Mouse (Mus musculus): ENCODE data around the gene BC030867.
A peak's percentile ranks its signal among the peaks of the same experiment; 100 is the strongest.

BC030867 gene

DNA sequence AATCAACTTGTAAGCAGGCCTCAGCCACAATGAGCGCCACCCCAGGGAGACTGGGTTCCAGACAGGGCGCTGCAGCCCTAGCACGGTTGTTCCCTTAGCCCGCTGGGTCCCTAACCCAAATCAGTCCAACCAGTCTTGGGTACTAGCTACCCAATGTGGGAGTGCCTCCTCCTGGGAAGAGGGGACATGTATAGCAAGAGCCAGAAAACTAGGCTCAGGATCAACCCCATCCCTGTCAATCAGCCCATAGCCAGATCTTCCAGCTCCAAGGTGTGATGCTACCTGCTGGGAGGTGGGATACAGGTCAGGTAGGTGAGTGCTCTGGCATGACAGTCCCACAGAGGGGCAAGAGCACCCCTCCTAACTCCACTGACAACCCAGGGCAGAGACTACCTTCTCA is 41.5 kb downstream of the BC030867 start:
- no peak for DNase-seq (ENCODE audit: low spot score in 2 of 2)

DNA sequence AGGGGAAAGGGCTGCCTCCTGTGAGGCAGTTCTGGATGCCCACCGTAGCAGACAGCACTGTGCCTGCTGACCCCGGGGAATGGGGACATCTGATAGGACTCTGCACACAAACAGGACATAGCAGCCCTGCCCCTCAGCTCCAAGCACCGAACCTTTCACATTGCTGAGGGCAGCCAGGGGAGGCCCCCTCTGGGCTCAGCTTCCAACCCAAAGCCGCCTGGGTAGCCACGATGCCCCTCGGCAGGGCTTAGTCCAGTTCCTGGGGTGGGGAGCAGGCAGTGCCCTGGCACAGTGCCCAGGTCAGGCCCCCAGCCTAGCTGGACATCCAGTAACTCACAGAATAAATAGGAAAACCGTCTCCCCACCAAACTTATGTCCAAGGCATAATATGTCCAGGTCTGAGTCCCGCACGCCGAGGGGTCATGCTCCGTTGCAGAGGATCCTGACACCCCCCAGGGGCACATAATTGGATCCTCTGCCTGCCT is 42.4 kb downstream of the BC030867 start:
- DNase-seq (ENCODE audit: low spot score in 2 of 2): no peak

DNA sequence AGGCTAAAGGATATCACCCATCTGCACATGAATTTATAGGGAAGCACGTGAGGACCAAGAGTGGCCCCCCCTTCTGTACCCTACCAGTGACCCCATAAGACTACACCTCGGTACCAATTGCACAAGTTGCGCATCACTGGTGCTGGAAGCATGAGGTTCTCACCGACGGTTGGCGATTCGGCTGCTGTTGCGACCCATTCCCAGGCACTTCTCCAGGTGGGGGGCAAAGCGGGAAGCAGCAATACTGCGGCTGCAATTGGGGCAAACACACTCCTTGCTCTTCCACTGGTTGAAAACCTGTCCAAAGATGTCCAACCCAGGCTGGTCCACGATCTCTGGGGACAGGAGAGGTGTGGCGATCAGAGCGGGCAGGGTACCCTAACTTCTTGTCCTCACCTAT is 45.3 kb downstream of the BC030867 start:
- no peak for DNase-seq (ENCODE audit: low spot score in 2 of 2)

GRCm38 (mm10) chr11:102294416-102294815 is 45.7 kb downstream of the BC030867 start:
- no peak for DNase-seq (ENCODE audit: low spot score in 2 of 2)

DNA sequence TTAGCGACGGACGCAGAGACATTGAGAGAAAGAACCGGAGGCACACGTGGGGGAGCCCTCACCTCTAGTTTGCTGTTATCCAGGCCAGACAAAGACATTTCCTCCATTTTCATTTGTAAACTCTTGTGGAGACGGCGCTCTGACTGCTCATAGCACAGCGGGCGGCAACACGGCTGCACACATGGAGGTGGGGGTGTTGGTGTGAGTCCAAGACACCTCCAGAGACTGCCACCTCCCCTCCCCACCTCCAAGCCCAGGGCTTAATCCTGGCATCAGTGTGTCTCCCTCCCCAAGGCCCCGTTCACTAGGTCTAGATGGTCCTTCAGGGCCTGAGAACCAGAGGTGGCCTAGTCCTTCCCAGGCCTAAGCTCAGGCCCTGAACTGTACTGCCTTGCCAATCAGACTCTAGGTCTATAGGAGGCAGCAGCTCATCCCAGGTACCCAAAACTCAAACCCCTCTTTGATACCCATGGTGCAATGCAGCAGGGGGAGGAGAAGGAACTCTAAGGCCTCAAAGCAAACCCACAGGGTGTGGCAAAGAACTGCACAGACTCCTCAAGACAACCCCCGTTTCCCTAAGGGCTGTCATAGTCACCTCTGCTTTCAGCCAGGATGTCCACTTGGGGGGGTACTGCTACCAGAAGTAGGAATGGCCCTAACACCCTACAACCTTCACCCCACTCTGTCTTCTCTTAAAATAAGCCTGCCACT is 46.4 kb downstream of the BC030867 start:
- no peak for DNase-seq (ENCODE audit: low spot score in 2 of 2)

- DNase-seq (ENCODE audit: low spot score in 2 of 2): no peak
These were observed 47.2 kb downstream of the BC030867 start for GRCm38 (mm10) chr11:102295598-102296471.

DNA sequence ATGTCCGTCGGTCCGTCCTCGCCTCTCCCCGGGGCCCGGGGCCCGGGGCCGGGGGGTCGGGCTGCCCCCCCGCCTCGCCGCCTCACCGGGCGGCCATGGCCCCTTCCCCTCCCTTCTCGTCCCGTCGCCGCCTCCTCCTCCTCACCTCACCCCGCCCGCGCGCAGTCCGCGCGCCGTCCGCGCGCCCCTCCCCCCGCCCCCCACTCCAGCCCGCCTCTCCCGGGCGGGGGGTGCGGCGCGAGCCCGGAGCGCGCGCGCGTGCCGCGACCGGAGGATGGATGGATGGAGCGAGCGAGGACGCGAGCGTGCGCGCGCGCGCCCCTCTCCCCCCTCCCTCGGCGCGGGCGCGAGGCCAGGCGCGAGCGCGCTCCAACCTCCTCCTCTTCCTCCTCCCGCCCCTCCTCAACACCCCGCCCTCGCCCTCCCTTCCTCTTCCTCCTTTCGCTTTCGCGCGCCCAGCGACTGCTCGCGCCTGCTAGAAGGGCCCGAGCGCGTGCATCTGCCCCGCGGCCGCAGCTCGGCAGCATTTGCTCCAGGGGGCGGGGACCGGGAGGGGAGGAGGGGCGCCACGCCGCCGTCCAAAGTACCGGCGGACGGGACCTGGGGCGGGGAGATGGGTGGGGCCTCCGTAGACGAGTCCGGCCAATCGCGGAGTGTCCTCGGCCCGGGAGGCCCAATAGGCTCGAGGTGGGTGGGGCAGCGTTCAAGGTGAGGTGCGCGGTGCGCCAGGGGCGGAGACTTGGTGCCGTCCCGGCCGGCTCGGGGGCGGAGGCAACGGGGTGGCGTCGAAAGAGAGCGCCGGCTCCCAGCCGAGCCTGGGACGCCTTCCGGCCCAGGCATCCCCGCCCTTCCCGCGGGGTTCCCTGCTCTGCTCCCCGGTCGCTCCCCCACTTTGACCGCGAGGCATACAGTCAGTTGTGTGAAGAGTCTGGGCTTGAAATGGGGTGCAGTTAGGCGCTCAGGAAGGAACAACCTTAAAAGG is 48.1 kb downstream of the BC030867 start, which contains the start of gene Atxn7l3:
Gene Atxn7l3 (minus strand): TSS at position 141 of the 982 bp plus-strand sequence.
- DNase-seq (ENCODE audit: low spot score in 2 of 2): peak; percentile 96 to 97

DNA sequence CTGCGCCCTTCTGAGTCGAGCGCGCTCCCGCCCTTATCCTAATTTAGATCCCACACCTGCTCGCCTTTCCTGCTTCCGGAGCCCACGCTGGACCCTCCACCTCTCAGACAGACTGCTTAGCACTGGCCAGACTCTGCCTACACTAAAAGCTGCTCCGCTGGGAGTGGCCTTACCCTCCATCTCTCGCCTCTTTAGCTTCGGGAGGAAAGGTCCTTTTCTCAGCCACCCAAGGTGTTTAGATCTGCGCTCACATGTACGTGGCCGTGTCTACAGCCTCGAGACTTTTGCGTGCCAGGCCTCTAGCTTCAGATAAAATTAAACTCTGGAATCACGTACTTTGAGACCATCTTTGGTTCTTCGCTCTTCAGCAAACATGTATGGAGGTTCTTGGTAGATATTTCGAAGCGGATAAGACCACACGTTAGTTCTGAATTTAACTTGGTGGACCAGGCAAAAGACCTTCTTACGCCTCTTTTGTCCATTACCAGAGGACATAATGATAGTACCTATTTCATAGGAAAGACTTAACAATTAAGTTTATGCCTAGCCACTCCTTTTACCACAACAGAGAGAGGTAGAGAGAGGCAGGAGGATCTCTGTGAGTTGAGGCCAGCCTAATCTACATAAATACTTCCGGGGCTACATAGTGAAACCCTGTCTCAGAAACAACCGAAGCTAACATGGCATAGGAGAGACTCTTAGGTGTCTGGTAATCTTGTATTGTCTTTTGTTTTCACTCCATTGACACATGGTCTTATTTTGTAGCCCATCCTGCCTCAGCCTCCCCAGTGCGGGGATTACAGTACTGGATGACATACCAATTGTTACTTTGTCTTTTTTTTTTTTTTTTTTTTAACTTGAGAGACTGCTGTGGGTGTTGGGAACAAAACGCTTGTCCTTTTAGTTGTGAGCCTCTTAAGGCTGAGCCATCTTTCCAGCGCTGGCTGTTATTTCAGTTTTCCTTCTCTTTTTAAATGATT is 49.2 kb downstream of the BC030867 start:
- DNase-seq (ENCODE audit: low spot score in 2 of 2): no peak

- no peak for DNase-seq (ENCODE audit: low spot score in 2 of 2)
These were observed 51.2 kb downstream of the BC030867 start for GRCm38 (mm10) chr11:102299839-102300238.

DNA sequence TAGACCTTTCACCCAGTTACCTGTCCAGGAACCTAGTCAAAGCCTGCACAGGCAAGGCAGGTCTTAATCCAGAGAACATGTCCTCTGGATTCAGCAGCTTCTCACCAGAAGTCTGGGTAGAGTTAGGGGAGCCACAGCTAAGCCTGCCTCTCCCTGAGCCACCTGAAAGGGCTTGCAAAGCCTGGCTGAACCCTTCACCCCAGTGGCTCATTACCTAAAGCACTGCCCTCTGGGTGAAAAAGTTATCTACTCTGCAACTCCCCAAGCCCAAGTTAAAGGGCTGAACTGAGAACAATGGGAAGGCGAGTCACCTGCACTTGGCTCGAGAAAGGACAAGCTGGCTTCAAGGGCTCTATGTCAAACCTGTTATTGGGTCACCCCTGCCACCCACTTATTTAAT is 55.5 kb downstream of the BC030867 start:
- no peak for DNase-seq (ENCODE audit: low spot score in 2 of 2)

DNA sequence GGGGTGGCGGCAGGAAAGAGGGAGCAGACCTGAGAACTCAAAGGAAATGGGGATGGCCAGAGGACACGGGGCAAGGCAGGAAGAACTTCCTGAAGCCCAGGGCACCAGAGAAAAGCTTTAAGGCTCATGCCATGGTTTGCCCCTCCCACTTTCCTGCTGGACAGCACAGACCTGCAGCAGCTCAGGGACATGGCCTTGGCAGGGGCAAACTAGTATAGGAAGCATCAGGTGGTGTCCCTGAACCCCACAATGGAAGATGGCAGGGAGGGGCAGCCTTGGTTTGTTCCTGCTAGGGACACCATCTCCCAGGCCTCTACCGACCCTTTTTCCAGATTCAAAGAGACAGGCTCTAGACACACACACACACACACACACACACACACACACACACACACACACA is 56.7 kb downstream of the BC030867 start:
- DNase-seq (ENCODE audit: low spot score in 2 of 2): no peak

DNA sequence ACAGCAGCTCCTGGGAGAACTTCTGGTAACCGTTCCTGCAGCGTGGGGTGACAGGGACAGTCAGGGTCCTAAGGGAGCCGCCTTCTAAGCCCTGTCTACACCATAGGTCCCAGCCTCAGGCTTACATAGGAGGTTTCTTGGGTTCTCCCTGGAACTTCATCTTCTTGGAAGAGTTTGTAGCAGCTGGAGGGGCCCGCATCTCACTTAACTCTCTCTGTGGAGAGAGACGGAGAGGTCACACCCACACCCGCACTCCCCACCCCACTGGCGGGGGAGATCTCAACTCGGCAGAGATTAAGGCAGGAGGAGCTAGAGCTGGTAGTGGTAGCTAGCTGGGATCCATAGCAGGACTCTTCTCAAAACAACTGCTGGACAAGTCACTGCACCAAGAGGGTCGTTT is 59.4 kb downstream of the BC030867 start:
- no peak for DNase-seq (ENCODE audit: low spot score in 2 of 2)

GRCm38 (mm10) chr11:102308979-102309378 is 60.3 kb downstream of the BC030867 start:
- peak; percentile 93 to 97 for DNase-seq (ENCODE audit: low spot score in 2 of 2)

- no peak for DNase-seq (ENCODE audit: low spot score in 2 of 2)
These were observed 61.3 kb downstream of the BC030867 start for GRCm38 (mm10) chr11:102309821-102310617.

DNA sequence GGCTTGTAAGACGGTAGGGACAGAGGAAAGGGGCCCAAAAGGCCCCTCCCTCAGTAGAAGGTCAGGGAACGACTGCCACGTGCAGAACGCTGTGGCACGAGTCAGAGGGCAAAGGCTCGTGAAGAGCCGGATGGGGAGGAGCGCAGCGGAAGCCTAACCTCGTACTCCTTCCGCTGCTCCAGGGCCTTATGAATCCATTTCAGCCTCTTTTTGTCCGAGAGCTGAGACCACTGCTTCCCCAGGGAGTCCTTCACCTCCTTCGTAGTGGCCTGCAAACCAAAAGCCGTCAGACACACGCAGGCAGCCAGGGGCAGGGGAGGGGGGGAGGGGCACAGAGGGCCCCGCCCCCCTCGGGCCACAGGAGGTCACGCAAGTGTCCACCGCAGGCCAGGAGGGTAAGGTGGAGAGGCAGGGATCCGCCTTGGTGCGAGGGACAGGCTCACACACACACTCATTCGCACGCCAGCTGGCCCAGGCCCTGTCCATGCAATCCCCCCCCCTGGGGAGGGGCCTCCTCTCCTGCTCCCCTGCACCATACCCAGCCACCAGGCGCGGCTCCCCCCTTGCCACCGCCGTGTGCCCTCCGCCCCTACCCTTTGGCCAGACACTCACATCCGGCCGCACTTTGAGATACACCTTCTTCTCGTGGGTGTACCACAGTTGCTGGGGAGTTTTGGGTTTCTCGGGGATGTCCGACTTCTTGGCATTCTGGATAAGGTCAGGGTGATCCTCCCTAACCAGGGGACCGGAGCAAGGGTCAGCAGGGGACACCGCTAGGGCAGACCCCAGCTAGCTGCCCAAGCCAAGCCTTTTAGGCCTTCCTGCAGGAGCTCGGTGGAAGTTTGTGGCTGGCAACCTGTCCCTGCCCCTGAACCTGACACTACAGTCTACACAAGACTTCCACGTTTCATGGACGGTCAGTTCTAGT is 62.4 kb downstream of the BC030867 start:
- no peak for DNase-seq (ENCODE audit: low spot score in 2 of 2)

DNA sequence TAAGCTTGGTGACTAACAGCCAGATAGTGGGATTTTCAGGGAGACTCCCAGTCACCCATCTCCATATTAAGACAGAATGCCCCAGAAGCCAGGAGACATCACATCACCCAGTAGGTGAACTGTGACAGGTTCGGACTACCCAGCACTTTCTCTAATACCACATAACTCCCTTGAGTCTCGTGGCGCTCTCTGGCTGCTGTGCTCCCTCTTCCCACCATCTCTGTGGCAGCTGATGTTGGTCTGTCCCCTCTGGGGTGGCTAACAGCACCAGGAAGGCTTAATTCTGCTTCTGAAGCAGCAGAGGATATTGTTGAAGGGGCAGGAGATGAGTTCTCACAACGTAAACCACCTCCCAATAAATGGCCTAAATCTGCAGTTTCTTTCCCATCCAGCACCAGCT is 63.3 kb downstream of the BC030867 start:
- DNase-seq (ENCODE audit: low spot score in 2 of 2): no peak

GRCm38 (mm10) chr11:102312586-102312985 is 63.9 kb downstream of the BC030867 start:
- DNase-seq (ENCODE audit: low spot score in 2 of 2): no peak

DNA sequence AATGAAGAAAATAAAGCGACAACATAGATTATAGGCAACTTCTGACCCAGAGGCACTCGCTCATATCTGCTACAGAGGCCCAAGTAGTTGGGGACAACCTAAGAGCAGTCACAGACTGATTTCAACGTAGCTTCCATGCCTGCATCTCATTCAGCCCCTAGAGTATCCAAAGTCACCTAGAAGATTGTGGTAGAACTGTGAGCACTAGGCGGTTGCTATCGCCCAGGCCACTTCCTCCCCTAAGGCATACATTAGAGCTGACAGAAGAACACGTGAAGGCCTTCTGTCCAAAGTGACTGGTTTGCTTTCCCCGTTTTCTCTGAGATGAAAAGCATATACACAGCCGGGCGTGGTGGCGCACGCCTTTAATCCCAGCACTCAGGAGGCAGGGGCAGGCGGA is 65.6 kb downstream of the BC030867 start:
- DNase-seq (ENCODE audit: low spot score in 2 of 2): no peak

Measured in frontal cortex, postnatal 14 days (tissue).